Mouse (Mus musculus) layer of hippocampus, adult 18-20 months (tissue): ENCODE results near the gene Ndufs8. TPM values are rescaled to one million over a fixed set of nuclear protein-coding genes. Genes with fewer than 3 reads are reported as not detected.
"Not testable (repeated sequence)": the region's sequence is repeated elsewhere in the genome, so short reads cannot be mapped to it uniquely, and the experiment has no call there.

Experiments used
- DNase-seq, 2 experiments: peaks; one replicate each; pipeline ENCODE4 v3.0.0; 2022; ENCODE audit warnings: low spot score in 2 of 2
- long read RNA-seq: library from polyadenylated mRNA; stranded (forward); transcript quantifications from one replicate; pipeline ENCODE4 v2.0.0, GENCODE M21; 2021
- total RNA-seq, 2 experiments: library from RNA; stranded (reverse); gene quantifications; 2 replicates each; pipeline ENCODE4 v1.2.3; 2021

Ndufs8 gene
- total RNA-seq, result 100 to 1,000 TPM; 144 to 147 TPM
- long read RNA-seq, transcript Ndufs8-205 (7 exons, 780 nt), result major isoform, 75 of 103 reads
- long read RNA-seq, transcript Ndufs8-201 (7 exons, 983 nt), result minor isoform, 13 of 103 reads
- long read RNA-seq, transcript Ndufs8-203 (7 exons, 977 nt), result minor isoform, 6 of 103 reads
- long read RNA-seq, partial matches to known transcripts, result 5 of 103 reads
- long read RNA-seq, other reads (novel, unspliced or antisense), result 3 of 103 reads

GRCm38 (mm10) chr19:3912337-3913204 is at the start of gene Ndufs8:
Gene Ndufs8, minus strand, starts transcription at chr19:3912774.
- DNase-seq, result peak; percentile 96 to 97

- not testable (repeated sequence) for DNase-seq
These were observed 49.2 kb upstream of the Ndufs8 start for GRCm38 (mm10) chr19:3961805-3962204.

GRCm38 (mm10) chr19:3960211-3960610 is 47.6 kb upstream of the Ndufs8 start:
- DNase-seq, result no peak

- no peak for DNase-seq
These were observed 46.5 kb upstream of the Ndufs8 start for GRCm38 (mm10) chr19:3959030-3959429.

- peak in 1 of 2 experiments; percentile 19 for DNase-seq
These were observed 45.9 kb upstream of the Ndufs8 start, which contains the start of gene Aldh3b3 for GRCm38 (mm10) chr19:3958470-3958869. Gene Aldh3b3, plus strand, starts transcription at chr19:3958645.

- DNase-seq, result not testable (repeated sequence)
These were observed 44.9 kb upstream of the Ndufs8 start for GRCm38 (mm10) chr19:3957296-3958036.

GRCm38 (mm10) chr19:3955804-3956203 is 43.2 kb upstream of the Ndufs8 start:
- no peak for DNase-seq

- no peak for DNase-seq
These were observed 42.5 kb upstream of the Ndufs8 start for GRCm38 (mm10) chr19:3955033-3955432.

GRCm38 (mm10) chr19:3952099-3952498 is 39.5 kb upstream of the Ndufs8 start:
- DNase-seq, result no peak

GRCm38 (mm10) chr19:3951461-3951860 is 38.9 kb upstream of the Ndufs8 start:
- DNase-seq, result no peak

GRCm38 (mm10) chr19:3950331-3950730 is 37.8 kb upstream of the Ndufs8 start:
- DNase-seq, result no peak

GRCm38 (mm10) chr19:3948546-3948945 is 36.0 kb upstream of the Ndufs8 start:
- DNase-seq, result no peak

- no peak for DNase-seq
These were observed 35.2 kb upstream of the Ndufs8 start for GRCm38 (mm10) chr19:3947813-3948212.

GRCm38 (mm10) chr19:3946715-3947114 is 34.1 kb upstream of the Ndufs8 start:
- peak; percentile 35 to 79 for DNase-seq

GRCm38 (mm10) chr19:3945872-3946564 is 33.4 kb upstream of the Ndufs8 start:
- DNase-seq, result no peak

GRCm38 (mm10) chr19:3942986-3943735 is 30.6 kb upstream of the Ndufs8 start:
- DNase-seq, result no peak

GRCm38 (mm10) chr19:3942315-3942714 is 29.7 kb upstream of the Ndufs8 start:
- DNase-seq, result no peak

- no peak for DNase-seq
These were observed 23.6 kb upstream of the Ndufs8 start for GRCm38 (mm10) chr19:3935896-3936850.
